Mouse (Mus musculus): ENCODE data around the gene Senp7. TPM values are rescaled to one million over a fixed set of nuclear protein-coding genes. Genes with fewer than 3 reads are reported as not detected.

Senp7 gene
- polyA plus RNA-seq, 1 experiment = not detected

DNA sequence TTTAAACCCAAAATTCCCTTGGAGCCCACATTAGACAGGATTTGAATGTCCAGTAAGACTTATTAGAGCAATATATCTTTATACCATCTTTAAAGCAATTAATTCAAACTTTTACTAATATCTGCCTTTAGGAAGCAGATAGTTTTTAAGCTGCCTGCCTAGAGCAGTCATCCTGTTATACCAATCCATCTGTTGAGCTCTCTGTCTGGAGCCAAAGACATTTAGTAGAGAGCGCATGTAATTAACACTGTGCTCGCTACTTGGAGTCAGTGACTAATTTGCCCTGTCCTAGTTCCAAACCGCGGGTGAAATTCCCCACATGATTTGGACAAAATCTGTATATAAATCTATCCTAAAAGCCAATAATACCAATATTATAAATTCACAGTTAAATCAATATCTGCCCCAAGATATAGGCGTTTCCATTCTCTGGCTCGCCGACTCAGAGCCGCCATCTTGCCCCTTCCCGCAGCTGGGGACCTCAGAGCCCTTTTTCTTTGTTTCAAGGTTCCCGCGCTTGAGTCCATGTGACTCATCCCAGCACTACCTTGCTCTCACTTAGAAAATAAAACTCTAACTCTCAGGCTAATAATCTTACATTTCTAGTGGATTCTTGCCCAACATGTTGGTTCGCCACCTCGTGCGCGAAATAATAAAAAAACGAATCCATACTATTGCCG, 96.9 kb downstream of the Senp7 start:
- 96% methylated on average over 17 of the region's 17 CpGs for whole genome bisulfite sequencing
- no peak overlapping the region for H3K4me3 ChIP-seq (ENCODE audit: insufficient read depth, low read depth, low read length)
- TF ChIP-seq POLR2A (IDR thresholded peaks at IDR 0.05; ENCODE audit: insufficient read depth, low read depth, low read length) (no peak), CTCF (IDR thresholded peaks at IDR 0.05; ENCODE audit: insufficient read depth, low read depth, low read length) (no peak)
- H3K4me1 ChIP-seq (ENCODE audit: control insufficient read depth, insufficient read depth, low read length) = no peaks in the 10 kb centered on the region
- no peak overlapping the region for H3K27ac ChIP-seq (ENCODE audit: insufficient read depth, low read depth, low read length)

GRCm38 (mm10) chr16:56147679-56148078, 99.5 kb downstream of the Senp7 start:
- TF ChIP-seq CTCF (IDR thresholded peaks at IDR 0.05; ENCODE audit: insufficient read depth, low read depth, low read length) (no peak), POLR2A (IDR thresholded peaks at IDR 0.05; ENCODE audit: insufficient read depth, low read depth, low read length) (no peak)
- Histone ChIP-seq H3K27ac (ENCODE audit: insufficient read depth, low read depth, low read length) (no peak overlapping the region), H3K4me3 (ENCODE audit: insufficient read depth, low read depth, low read length) (no peak overlapping the region), H3K4me1 (ENCODE audit: control insufficient read depth, insufficient read depth, low read length) (no peaks in the 10 kb centered on the region)
- WGBS = 55% methylated on average over 2 of the region's 2 CpGs

DNA sequence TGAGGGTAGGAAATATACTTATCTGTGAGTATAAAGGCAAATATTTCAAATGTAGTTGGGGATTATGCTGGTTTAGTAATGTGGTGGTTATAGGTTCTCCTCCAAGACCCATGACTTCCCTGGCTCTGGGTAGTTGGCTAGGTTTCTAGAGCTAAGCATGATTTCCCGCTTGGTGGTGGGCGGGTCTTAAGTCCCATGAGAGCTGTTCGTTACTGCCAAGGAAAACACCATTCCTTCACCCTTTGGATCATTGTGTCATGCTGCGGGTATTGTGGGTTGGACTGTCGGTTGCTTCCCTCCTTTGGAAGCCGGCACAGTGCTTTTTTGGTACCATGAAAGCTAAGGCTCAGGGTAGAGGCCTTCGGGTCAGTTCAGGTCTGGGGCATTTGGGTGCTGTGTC, 115.3 kb downstream of the Senp7 start:
- WGBS = 83% methylated on average over 7 of the region's 7 CpGs
- no peak for TF ChIP-seq CTCF (IDR thresholded peaks at IDR 0.05; ENCODE audit: insufficient read depth, low read depth, low read length)
- TF ChIP-seq POLR2A (IDR thresholded peaks at IDR 0.05; ENCODE audit: insufficient read depth, low read depth, low read length) = no peak
- Histone ChIP-seq H3K27ac (ENCODE audit: insufficient read depth, low read depth, low read length) (no peak overlapping the region), H3K4me1 (ENCODE audit: control insufficient read depth, insufficient read depth, low read length) (no peaks in the 10 kb centered on the region), H3K4me3 (ENCODE audit: insufficient read depth, low read depth, low read length) (no peak overlapping the region)

- TF ChIP-seq CTCF (IDR thresholded peaks at IDR 0.05; ENCODE audit: insufficient read depth, low read depth, low read length) (no peak), POLR2A (IDR thresholded peaks at IDR 0.05; ENCODE audit: insufficient read depth, low read depth, low read length) (no peak)
These were observed 122.1 kb downstream of the Senp7 start for GRCm38 (mm10) chr16:56170247-56170646.

DNA sequence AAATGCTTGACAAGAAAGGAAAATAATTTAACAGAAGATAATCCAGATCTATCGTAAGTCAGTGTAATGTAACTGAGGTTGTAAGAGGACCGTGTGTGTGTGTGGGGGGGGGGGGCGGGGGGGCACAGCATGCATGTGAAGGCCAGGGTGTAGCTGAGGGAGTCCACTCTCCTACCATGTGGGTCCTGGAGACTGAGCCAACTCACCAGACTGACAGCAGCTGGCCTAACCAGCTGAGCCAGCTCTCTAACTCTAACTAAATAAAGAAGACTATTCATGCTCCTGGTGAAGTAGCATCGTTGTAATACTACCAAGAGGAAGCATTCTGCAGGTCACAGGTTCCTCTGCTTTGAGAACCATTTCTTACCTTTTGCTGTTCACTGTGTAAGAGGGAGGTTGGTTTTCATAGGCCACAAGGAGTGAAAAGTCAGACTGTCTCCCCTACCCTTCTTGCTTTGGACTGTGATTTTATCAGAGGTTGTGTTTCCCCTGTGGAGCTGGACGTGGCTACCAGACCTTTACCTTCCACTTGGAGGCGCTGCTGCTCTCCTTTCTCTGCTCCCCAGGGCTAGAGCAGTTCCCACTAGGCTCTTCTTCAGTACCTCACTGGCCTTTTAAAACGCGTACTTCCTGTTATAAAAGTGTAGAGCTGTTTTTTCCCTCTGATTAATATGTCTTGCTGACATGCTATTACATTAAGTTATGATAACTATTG, 127.9 kb downstream of the Senp7 start:
- Histone ChIP-seq H3K4me3 (ENCODE audit: insufficient read depth, low read depth, low read length) (no peak overlapping the region), H3K4me1 (ENCODE audit: control insufficient read depth, insufficient read depth, low read length) (no peaks in the 10 kb centered on the region), H3K27ac (ENCODE audit: insufficient read depth, low read depth, low read length) (no peak overlapping the region)
- WGBS = 71% methylated on average over 8 of the region's 8 CpGs
- TF ChIP-seq CTCF (IDR thresholded peaks at IDR 0.05; ENCODE audit: insufficient read depth, low read depth, low read length) (no peak), POLR2A (IDR thresholded peaks at IDR 0.05; ENCODE audit: insufficient read depth, low read depth, low read length) (no peak)

More at GRCm38 (mm10) chr16:56170247-56170646, 122.1 kb downstream of the Senp7 start:
- Histone ChIP-seq H3K4me3 (ENCODE audit: insufficient read depth, low read depth, low read length) (no peak overlapping the region), H3K27ac (ENCODE audit: insufficient read depth, low read depth, low read length) (no peak overlapping the region), H3K4me1 (ENCODE audit: control insufficient read depth, insufficient read depth, low read length) (no peaks in the 10 kb centered on the region)

- TF ChIP-seq CTCF (IDR thresholded peaks at IDR 0.05; ENCODE audit: insufficient read depth, low read depth, low read length) (no peak), POLR2A (IDR thresholded peaks at IDR 0.05; ENCODE audit: insufficient read depth, low read depth, low read length) (no peak)
- no peak overlapping the region for H3K4me3 ChIP-seq (ENCODE audit: insufficient read depth, low read depth, low read length)
- no peak overlapping the region for H3K27ac ChIP-seq (ENCODE audit: insufficient read depth, low read depth, low read length)
- 61% methylated on average over 4 of the region's 4 CpGs for WGBS
- H3K4me1 ChIP-seq (ENCODE audit: control insufficient read depth, insufficient read depth, low read length) = no peaks in the 10 kb centered on the region
These were observed 138.7 kb downstream of the Senp7 start for GRCm38 (mm10) chr16:56186863-56187262.

- TF ChIP-seq POLR2A (IDR thresholded peaks at IDR 0.05; ENCODE audit: insufficient read depth, low read depth, low read length) (no peak), CTCF (IDR thresholded peaks at IDR 0.05; ENCODE audit: insufficient read depth, low read depth, low read length) (no peak)
- Histone ChIP-seq H3K27ac (ENCODE audit: insufficient read depth, low read depth, low read length) (no peak overlapping the region), H3K4me3 (ENCODE audit: insufficient read depth, low read depth, low read length) (no peak overlapping the region), H3K4me1 (ENCODE audit: control insufficient read depth, insufficient read depth, low read length) (no peaks in the 10 kb centered on the region)
- WGBS = 90% methylated on average over 9 of the region's 9 CpGs
These were observed 140.1 kb downstream of the Senp7 start for GRCm38 (mm10) chr16:56188198-56188597.

DNA sequence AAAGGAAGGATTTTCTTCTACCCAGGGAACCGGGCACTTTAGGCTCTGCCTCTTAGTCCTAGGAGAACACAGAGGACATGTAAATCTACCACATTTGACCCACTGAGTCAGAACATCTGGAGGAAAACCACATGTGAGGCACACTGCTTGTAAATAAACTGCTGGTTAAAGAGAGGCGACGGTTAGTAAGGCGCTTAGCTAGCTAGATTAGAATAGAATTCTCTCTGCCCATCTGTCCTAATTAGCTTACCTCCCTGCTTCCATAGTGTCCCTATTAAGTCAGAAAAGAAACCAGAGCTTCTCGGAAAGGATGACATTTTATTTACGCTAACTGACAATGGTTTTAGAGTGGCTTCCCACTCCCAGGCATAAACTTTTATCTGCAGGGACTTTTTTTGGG, 155.9 kb downstream of the Senp7 start, which contains the start of gene Impg2:
Impg2 (plus strand) TSS at position 263 of the 400 bp plus-strand sequence.
- 61% methylated on average over 6 of the region's 6 CpGs for WGBS
- no peak within 1 kb of the TSS for H3K4me3 ChIP-seq (ENCODE audit: insufficient read depth, low read depth, low read length)
- no peak within 1 kb of the TSS for H3K27ac ChIP-seq (ENCODE audit: insufficient read depth, low read depth, low read length)
- TF ChIP-seq CTCF (IDR thresholded peaks at IDR 0.05; ENCODE audit: insufficient read depth, low read depth, low read length) (no peak), POLR2A (IDR thresholded peaks at IDR 0.05; ENCODE audit: insufficient read depth, low read depth, low read length) (no peak)
- H3K4me1 ChIP-seq (ENCODE audit: control insufficient read depth, insufficient read depth, low read length) = no peaks in the 10 kb centered on the region

DNA sequence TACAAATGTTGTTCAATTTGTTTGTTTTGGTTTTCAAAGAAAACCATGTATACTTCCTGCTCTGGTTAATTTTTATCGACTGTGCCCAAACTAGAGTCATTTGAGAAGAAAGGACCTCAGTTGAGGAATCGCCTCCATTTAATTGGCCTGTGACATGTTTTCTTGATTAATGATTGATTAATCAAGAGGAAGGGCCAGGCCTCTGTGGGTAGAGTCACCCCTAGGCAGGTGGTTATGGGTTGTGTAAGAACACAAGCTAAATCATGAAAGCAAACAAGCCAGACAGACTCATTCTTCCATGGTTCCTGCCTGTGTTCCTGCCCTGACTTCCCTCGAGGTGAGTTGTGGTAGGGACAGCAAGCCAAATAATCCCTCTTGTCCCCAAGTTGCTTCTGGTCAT, 164.6 kb downstream of the Senp7 start:
- H3K4me1 ChIP-seq (ENCODE audit: control insufficient read depth, insufficient read depth, low read length) = no peaks in the 10 kb centered on the region
- H3K4me3 ChIP-seq (ENCODE audit: insufficient read depth, low read depth, low read length) = no peak overlapping the region
- TF ChIP-seq POLR2A (IDR thresholded peaks at IDR 0.05; ENCODE audit: insufficient read depth, low read depth, low read length) (no peak), CTCF (IDR thresholded peaks at IDR 0.05; ENCODE audit: insufficient read depth, low read depth, low read length) (no peak)
- no peak overlapping the region for H3K27ac ChIP-seq (ENCODE audit: insufficient read depth, low read depth, low read length)
- WGBS = 73% methylated on average over 3 of the region's 3 CpGs
